Mouse (Mus musculus) layer of hippocampus, adult 2 months (tissue): ENCODE results near the gene Dok5. TPM values are rescaled to one million over a fixed set of nuclear protein-coding genes. Genes with fewer than 3 reads are reported as not detected.

ENCODE experiments used
- DNase-seq, 2 experiments: peaks; one replicate each; pipeline ENCODE4 v3.0.0; 2022; ENCODE audit warnings: low spot score in 2 of 2
- H3K27ac ChIP-seq: fragments of 200-600 bp; 2 replicates; pipeline ENCODE4 v1.8.1; 2022
- H3K4me3 ChIP-seq: fragments of 200-600 bp; 2 replicates; pipeline ENCODE4 v1.8.1; 2022; ENCODE audit warnings: mild to moderate bottlenecking
- CTCF ChIP-seq: fragments of 200-600 bp; conservative IDR thresholded peaks from 2 replicates; pipeline ENCODE4 v1.8.1; 2022; ENCODE audit warnings: antibody characterized with exemption, mild to moderate bottlenecking, moderate library complexity
- total RNA-seq, 2 experiments: library from RNA; stranded (reverse); gene quantifications; 2 replicates each; pipeline ENCODE4 v1.2.3; 2021

The Dok5 gene
- total RNA-seq, 2 experiments from 2014 or later: 12.5 to 14.7 TPM

DNA sequence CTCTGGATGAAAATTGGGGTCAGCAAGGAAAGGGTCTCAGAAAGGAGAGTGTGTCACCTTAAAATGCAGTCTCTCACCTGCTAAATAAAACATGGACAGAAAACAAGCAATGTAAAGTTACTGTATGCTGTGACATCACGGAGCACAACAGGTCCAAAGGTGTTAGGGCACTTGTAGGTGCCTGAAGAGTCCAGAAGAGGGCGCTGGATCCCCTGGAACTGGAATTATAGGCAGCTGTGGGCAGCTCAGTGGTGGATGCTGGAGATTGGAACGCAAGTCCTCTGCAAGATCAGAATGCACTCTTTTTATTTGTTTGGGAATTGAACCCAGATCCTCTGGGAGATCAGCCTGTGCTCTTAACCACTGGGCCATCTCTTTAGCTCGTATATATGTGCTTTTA, 129.0 kb downstream of the Dok5 start:
- no peak overlapping the region for H3K4me3 ChIP-seq
- no peak overlapping the region for H3K27ac ChIP-seq
- peak; percentile 76 for TF ChIP-seq CTCF
- DNase-seq: no peak

DNA sequence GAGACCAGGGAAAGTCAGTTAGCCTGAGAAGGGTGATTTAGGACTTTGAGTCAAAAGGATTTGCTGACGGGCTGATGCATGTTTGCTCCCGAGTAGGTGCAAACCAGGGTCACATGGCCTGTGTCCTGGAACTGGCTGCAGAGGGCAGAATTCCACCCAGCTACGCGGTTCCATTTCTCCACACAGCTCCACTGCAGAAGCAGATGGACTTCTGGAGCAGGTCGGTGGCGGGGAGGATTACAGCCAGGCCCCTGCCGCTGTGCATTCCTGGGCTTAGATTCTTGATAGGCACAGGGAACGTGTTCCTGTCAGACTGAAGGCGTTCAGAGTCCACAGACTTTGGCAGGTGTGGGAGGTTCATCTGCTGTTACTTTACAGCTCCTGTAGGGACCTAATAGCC, 131.2 kb downstream of the Dok5 start:
- Histone ChIP-seq H3K27ac (no peak overlapping the region), H3K4me3 (no peak overlapping the region)
- TF ChIP-seq CTCF: no peak
- DNase-seq: no peak

DNA sequence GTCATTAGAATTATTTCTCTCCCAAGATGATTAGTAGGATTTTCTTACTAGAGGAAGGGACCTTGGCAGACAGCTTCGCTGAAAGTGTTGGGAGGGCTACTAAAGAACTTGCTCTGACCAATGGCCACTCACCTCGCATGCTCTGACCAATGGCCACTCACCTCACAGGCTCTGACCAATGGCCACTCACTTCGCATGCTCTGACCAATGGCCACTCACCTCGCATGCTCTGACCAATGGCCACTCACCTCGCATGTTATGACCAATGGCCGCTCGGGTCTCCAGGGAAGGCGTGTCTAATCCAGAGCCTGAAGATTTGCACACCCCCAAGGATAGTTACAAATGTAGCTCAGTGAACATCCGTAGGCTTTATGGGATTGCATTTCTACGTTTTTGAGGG, 131.6 kb downstream of the Dok5 start:
- TF ChIP-seq CTCF: no peak
- DNase-seq: no peak
- Histone ChIP-seq H3K27ac (no peak overlapping the region), H3K4me3 (no peak overlapping the region)

GRCm38 (mm10) chr2:170864043-170864442, 132.4 kb downstream of the Dok5 start:
- DNase-seq: no peak
- H3K4me3 ChIP-seq: no peak overlapping the region
- peak; percentile 73 for TF ChIP-seq CTCF
- H3K27ac ChIP-seq: no peak overlapping the region

DNA sequence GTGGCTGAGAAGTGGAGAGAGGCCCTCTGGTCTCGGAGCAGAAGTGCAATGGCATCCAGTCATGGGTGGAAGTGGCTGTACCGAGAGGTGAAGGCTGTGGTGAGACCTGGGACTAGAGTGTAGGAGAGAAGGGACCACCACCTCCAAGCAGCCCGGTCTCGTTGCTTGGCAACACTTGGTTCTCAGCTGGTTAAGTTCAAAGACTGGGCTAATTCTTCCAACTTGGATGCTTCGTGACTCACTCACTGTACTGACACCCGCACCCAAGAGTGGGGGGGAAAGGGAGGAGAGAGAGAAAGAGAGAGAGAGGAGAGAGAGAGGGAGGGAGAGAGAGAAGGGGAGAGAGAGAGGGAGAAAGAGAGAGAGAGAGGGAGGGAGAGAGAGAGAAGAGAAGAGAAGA, 133.2 kb downstream of the Dok5 start:
- H3K4me3 ChIP-seq: no peak overlapping the region
- H3K27ac ChIP-seq: no peak overlapping the region
- no peak for TF ChIP-seq CTCF
- no peak for DNase-seq

DNA sequence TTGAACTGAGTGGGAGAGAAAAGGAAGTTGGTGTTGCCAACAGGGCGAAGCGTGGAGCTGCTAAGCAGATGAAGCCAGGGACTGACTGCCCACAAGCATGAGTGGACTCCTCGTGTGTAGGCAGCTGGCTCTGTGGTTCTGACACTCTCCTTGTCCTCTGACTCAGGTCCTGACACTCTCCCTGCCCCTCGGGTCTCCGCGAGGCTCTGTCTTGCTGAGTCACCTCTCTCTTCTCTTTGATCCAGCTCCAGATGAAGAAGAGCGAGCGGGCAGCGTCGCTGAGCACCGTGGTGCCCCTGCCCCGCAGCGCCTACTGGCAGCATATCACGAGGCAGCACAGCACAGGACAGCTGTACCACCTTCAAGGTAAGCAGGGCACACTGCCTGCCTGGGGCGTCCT, 139.0 kb downstream of the Dok5 start:
- Histone ChIP-seq H3K27ac (no peak overlapping the region), H3K4me3 (no peak overlapping the region)
- DNase-seq: no peak
- no peak for TF ChIP-seq CTCF

GRCm38 (mm10) chr2:170871469-170871868, 139.9 kb downstream of the Dok5 start:
- DNase-seq: no peak
- Histone ChIP-seq H3K27ac (no peak overlapping the region), H3K4me3 (no peak overlapping the region)
- no peak for TF ChIP-seq CTCF

DNA sequence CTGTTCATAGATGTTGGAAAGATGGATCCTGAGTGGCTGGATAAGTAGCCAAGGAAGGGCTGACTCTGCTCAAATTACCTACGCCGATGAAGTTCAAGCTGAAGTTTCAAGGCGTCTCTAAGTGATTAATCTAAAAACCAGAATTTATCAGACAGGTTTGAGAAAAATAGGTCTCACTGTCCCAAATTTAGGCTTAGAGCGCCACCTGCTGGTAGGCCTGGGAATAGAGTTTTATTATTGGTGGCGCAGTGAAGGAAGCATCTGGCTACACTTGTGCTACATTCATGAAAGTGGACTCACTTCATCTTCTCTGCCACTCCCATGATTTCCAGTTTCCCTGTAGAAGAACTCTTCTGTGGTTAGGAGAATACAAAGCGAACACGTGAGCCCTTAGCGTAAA, 141.8 kb downstream of the Dok5 start:
- peak; percentile 95 for TF ChIP-seq CTCF

DNA sequence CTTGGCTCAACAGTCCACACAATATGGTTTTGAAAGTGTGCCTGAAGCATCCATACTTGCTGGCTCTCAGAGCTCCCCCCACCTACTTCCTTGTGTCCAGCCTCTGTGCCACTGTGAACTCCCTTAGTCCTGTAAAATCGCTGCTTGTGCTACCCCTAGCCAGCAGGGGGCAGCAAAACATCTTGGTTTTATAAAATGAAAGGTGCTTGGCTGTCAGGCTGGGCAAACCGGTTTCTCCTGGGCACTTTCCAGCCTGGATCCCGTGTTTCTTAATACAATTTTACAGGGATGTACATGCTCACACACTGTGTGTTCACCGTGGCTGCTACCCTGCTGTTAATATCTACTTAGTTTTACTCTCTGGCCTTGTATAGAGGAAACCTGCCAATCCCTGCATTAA, 145.9 kb downstream of the Dok5 start:
- H3K4me3 ChIP-seq: no peak overlapping the region
- DNase-seq: peak; percentile 63 to 90
- no peak overlapping the region for H3K27ac ChIP-seq
- peak; percentile 90 for TF ChIP-seq CTCF

More for the DNA sequence above, 141.8 kb downstream of the Dok5 start:
- Histone ChIP-seq H3K4me3 (no peak overlapping the region), H3K27ac (no peak overlapping the region)
- DNase-seq: peak; percentile 77 to 93

DNA sequence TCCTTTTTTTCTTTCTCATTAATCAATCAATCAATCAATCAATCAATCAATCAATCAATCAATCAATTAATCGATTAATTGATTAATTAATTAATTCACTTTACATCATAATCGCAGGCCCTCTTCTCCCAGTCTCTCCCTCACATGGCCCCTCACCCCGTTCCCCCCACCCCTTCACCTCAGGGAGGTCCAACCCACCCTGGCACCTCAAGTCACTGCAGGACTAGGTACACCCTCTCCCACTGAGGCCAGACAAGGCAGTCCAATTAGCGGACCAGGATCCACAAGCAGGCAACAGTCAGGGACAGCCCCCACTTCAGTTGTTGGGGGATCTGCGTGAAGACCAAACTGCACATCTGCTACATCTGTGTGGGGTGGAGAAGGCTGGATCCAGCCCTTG, 146.3 kb downstream of the Dok5 start:
- TF ChIP-seq CTCF: no peak
- H3K4me3 ChIP-seq: no peak overlapping the region
- DNase-seq: no peak

GRCm38 (mm10) chr2:170884209-170884801, 152.7 kb downstream of the Dok5 start:
- Histone ChIP-seq H3K27ac (no peak overlapping the region), H3K4me3 (no peak overlapping the region)
- no peak for TF ChIP-seq CTCF
- no peak for DNase-seq

More for the DNA sequence above, 146.3 kb downstream of the Dok5 start:
- no peak overlapping the region for H3K27ac ChIP-seq

DNA sequence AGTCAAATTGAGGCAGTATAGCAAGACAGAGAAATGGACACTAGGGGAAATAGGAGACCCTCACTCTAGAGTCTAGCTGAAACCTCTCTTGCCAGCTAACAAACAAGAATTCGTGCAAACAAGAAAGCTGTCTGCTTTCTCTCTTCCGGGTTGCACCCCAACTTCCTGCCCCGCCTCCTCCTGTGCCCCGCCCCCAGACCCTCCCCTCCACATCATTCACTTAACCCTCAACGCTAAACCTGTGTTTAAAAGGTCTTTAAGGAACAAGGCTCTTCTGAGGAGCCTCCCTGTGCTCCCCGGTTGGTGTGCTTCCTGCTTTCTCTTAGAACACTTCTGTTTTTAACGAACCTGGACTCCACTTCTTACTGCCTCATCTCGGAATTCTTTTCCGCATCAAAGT, 156.4 kb downstream of the Dok5 start:
- no peak for TF ChIP-seq CTCF
- DNase-seq: no peak
- Histone ChIP-seq H3K27ac (no peak overlapping the region), H3K4me3 (no peak overlapping the region)

GRCm38 (mm10) chr2:170895096-170895495, 163.5 kb downstream of the Dok5 start:
- Histone ChIP-seq H3K27ac (no peak overlapping the region), H3K4me3 (no peak overlapping the region)
- no peak for TF ChIP-seq CTCF
- peak; percentile 23 to 25 for DNase-seq

DNA sequence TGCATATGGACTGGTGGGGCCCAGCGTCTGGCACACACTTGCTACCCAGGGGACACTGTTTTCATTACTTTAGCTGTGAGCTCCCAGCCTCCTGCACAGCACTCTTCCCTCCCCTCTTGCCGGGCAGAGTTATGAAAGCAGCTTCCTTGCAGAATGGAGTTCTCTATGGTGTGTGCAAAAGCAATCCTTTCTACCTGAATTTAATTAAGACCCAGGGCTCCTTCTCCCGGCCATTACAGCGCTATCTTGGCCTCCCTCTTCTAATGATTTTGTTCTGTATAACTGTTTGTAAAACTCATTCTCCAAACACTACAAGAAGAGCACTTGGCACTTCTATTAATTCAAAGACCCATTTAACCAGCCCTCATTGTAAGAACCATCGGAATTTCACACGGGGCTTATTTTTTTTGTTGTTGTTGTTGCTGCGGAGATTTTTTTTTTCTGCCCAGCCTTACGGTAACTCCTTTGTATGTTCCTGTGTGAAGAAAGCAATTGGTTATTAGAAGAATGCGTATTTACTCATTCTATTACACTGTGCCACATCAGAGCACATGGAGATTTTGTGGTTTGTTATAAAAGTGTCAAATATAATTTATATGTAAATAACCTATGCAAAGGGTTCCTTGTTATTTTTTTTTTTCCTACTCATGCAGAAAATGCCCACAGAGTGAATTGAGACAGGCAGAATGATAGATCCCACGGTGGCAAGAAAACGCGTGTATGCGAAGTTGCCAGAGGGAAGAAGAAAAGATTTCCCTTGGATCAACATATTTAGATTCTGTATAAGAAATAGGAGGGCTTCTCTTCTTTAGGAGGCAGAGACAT, 170.8 kb downstream of the Dok5 start:
- TF ChIP-seq CTCF: no peak
- H3K27ac ChIP-seq: no peak overlapping the region

DNA sequence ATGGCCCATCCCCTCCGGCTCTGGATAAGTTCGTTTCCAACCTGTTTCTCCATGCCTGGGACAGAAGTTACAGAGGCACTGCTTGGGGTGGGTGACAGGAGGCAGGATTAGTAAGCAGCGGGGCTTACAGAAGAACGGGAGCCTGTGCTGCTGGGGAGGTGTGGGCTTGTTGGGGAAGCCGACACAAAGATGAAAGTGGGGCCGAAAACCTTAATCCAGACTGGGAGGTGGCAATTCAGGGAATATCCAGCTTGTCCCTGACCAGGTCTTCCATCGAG, 171.4 kb downstream of the Dok5 start:
- TF ChIP-seq CTCF: no peak
- H3K27ac ChIP-seq: no peak overlapping the region
- no peak overlapping the region for H3K4me3 ChIP-seq
- no peak for DNase-seq

More for the DNA sequence above, 170.8 kb downstream of the Dok5 start:
- H3K4me3 ChIP-seq: no peak overlapping the region
- no peak for DNase-seq
